Mouse (Mus musculus) c-Kit-negative CD71-positive TER-119-positive erythroid progenitor cells, embryonic 14.5 days (primary cell): ENCODE data around the gene Nnmt.

Experiments used
- DNase-seq: peaks from one replicate; pipeline ENCODE4 v3.0.0-alpha.2; 2013; ENCODE audit warnings: low read depth, low spot score

Gene Nnmt

DNA sequence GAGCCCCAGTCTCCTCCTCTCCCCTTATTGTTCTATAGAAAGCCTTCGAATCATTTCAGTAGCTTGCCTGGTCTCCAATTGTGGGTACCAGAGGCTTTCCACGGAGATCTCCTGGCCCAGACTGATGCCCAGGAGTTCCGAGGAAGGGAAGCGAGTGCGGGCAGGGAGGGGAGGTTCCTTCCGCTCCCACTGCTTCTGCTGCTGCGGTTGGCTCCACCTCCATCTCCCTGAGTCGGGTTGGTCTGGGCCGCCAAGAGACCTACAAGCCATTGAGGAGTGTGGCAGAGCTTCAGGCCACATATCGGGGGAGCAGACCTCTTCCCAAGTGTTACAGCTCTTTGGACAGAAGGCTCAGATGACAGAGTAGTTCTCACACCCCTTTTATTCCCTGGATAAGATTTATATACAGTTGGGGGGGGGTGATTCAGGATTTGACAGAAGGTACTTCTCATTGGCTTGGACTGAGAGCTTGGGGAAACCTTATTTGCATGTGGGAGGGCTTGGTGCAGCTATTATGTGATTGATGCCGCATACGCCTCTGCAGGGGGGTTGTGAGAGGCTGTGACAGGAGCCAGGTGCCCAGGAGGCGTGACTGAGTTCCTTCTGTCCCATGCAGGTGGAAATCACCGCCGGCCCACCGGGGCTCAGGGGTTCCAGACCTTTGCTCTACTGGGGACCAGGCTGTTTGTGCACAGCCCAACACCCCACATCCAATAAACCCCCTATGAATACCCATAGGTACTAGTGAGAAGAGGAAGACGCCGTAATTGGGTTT, 30.8 kb upstream of the Nnmt start:
- no peak for DNase-seq

- DNase-seq = no peak
These were observed 28.2 kb upstream of the Nnmt start for GRCm38 (mm10) chr9:48633147-48633546.

DNA sequence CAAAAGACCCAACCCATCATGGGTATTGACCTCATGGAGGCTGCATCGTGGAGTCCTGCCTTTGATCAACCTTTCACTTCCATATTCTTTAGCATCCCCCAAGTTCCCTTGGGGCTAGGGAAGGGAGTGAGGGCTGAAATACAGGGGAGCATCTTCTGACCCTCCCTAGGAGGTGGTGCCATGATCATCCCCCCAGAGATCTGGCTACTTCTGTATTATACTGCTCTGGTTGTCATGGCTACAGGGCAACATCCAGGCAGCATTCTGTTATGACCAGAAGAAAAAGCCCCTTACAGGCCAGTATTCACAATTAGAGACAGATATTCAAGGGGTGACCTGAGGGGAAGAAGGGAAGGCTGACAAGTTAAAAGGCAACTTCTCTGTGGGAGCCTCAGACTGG, 14.3 kb upstream of the Nnmt start:
- no peak for DNase-seq

- DNase-seq = peak; percentile 28
These were observed 13.6 kb upstream of the Nnmt start for GRCm38 (mm10) chr9:48618589-48618988.

DNA sequence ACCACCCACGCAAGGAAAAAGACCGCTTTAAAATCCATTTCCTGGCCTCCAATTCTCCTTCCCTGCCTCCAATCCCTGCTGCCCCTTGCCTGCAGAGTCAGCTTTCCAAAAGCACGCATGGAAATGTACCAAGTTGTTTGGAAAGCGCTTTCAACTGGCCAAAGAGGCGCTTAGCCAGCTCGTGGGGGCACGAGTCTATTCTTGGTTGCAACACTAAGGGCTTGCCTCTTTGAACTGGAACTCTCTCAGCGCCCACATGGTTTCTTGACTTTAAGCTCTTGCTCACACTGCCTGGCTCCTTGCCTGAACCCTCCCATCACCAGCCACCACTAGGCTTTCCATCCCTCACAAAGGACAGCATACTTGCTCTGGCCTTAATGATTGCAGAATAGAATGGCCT, 13.2 kb upstream of the Nnmt start:
- DNase-seq = no peak

DNA sequence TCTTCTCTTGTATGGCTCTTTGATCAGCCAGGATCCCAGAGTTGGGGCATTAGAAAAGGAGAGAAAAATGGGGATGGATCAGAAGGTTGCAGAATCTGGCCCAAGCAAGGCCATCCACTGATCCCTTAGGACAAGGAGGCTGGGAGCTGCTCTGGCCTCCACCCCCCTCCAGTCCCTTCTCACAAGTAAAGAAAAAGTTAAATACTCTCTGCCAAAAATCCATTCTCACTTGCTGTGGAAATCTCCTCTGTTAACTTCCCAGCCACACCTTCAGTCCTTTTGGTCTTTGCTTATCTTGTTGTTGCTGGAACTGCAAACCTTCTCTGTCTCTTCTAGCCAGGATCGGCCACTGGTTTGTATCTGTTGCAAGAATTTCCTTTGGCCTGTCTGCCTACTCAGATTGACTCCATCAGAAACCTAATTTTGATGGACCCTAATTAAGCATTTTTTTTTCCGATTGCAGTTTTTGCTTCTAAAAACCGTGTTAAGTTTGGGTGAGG, 12.6 kb upstream of the Nnmt start:
- no peak for DNase-seq

- no peak for DNase-seq
These were observed 8.3 kb upstream of the Nnmt start for GRCm38 (mm10) chr9:48613221-48613620.

GRCm38 (mm10) chr9:48612542-48612941, 7.6 kb upstream of the Nnmt start:
- no peak for DNase-seq

- no peak for DNase-seq
These were observed 6.1 kb upstream of the Nnmt start for GRCm38 (mm10) chr9:48611032-48611431.

- DNase-seq = no peak
These were observed 4.8 kb upstream of the Nnmt start for GRCm38 (mm10) chr9:48609734-48610133.

- no peak for DNase-seq
These were observed 2.5 kb upstream of the Nnmt start for GRCm38 (mm10) chr9:48607417-48607816.

DNA sequence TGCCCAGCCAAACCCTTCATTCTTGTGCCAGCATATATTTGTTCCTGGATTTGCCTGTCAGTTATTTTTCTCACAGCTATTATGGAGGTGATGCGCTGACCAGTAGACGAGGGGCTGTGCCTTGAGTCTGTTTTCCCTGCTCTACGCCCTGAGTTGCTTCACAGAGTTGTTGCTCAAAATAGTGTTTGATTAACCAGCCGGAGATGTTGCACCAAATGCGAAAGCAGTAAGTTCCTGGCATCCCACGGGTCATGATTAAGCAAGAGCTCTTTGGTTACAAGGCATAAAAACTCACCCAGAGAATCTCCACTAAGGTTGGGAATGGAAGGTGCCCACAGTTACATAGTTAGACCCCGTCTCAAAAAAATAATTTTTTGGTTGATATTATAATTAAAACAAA, 1.2 kb upstream of the Nnmt start:
- DNase-seq = no peak

- no peak for DNase-seq
These were observed 744 bp upstream of the Nnmt start for GRCm38 (mm10) chr9:48605697-48606096.

DNA sequence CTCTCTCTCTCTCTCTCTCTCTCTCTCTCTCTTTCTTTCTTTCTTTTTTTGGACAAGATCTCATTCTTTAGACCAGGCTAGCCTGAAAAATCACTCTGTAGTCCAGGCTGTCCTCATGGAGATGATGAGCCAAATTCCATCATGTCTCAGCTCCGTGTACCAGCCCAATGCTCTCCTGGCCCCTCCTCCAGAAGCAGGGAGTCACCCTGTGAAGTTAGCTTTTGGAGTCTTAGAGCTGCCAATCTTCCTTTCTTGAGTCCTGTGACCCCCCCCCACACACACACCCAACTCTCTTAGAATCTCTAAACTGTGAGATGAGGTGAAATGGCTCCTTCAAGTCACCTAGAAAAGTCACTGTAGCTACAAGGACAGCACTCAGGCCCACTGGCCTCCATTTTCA, 727 bp downstream of the Nnmt start:
- DNase-seq = no peak

- no peak for DNase-seq
These were observed 4.1 kb downstream of the Nnmt start for GRCm38 (mm10) chr9:48600881-48601280.

DNA sequence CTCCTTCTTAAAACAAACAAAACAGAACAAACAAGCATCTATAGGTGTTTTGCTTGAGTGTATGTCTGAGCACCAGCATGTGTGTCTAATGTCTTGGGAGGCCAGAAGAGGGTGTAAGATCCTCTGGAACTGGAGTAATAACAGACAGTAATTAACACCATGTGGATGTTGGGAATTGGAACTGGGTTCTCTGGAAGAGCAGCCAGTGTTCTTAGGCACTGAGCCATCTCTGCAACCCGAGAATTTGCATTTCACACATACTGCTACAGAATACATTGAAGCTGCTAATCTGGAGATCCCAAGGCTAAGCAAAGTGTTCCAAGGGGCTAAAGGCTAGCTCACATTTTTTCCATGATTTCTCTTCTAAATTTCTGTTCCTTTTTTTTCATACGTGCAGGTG, 4.9 kb downstream of the Nnmt start:
- no peak for DNase-seq

DNA sequence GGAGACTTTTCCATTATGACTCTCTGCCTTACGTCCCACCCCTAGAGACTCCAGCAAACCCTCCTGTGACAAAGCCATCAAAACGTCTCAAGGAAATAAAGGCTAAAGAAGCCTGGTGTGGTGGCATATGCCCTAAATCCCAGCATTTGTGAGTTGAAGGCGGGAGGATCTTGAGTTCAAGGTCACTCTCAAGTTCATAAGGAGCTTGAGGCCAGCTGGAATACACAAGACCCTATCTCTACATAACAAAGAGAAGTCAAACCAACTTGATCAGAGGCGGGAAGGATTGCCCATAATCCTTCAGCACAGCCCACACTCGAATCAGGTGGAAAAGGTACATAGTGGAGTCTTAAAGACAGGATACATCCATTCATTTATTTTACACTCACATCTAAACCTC, 7.5 kb downstream of the Nnmt start:
- DNase-seq = no peak

- no peak for DNase-seq
These were observed 8.0 kb downstream of the Nnmt start for GRCm38 (mm10) chr9:48596924-48597323.

DNA sequence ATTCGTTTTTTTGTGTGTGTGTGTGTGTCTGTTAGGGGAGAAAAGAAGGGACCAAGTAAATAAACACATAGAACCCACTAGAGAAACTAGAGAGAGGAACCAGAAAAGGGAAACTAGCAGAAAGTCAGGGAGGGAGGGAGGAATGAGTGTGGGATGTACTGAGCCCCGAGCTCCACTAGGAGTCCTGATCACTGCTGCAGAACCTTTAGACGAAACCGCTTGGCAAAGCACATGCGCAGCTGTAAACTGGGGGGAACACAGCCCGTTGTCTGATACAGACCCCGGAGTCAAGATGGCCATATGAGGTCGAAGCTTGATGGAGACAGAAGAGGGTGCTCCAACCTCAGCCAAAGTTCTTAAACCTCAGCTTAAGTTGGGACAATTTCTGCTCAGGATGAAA, 11.0 kb downstream of the Nnmt start:
- no peak for DNase-seq

- DNase-seq = no peak
These were observed 14.3 kb downstream of the Nnmt start for GRCm38 (mm10) chr9:48590606-48591005.

GRCm38 (mm10) chr9:48586332-48586731, 18.6 kb downstream of the Nnmt start:
- DNase-seq = peak; percentile 39

DNA sequence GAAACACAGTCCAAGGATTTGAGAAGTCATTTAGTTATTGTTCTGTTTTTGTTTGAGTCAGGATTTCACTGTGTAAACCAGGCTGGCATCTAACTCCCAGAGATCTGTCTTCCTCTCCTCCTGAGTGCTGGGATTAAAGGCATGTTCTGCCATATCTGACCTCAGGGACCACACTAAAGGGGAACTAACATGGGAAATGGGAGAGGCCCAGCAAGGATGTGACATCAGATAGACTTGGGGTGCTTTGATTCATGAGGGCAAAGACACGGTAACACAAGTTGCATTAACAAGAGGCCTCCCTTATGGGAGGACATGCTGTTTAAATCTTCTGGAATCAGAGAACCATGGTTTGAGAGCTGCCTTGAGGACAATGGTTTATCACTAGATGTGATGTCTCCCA, 24.1 kb downstream of the Nnmt start:
- DNase-seq = no peak

DNA sequence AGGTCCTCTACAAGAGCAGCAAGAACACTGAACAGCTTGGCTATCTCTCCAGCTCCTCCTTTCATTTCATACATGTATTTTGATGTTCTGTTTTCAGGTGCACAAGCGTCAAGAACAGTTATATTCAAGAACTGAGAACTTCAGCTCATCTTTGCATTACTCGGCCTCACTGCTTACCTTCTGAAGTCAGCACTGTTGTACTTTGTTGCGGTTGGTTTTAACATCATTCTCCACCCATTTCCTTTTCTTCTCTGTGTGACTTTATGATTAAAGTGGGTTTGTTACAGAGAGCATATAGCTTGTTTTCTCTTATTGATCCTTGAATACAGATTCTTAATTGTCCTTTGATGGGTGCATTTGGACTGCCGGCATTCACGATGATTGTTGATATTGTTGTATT, 42.6 kb downstream of the Nnmt start:
- DNase-seq = no peak
